Mouse (Mus musculus): ENCODE data around the gene Epb42.

GRCm38 (mm10) chr2:121004018-121004811 lies 32.7 kb downstream of the Epb42 start:
- TF ChIP-seq CTCF (IDR thresholded peaks at IDR 0.05; ENCODE audit: control insufficient read depth, insufficient read depth, insufficient replicate concordance, low read depth, low read length) (no peak), POLR2A (IDR thresholded peaks at IDR 0.05; ENCODE audit: control insufficient read depth, low read depth, low read length) (no peak)

All from testis, adult 2 months (tissue).